Mouse (Mus musculus) colon, adult 2 months (tissue): ENCODE data around the gene Rpa3. TPM values are rescaled to one million over a fixed set of nuclear protein-coding genes. Genes with fewer than 3 reads are reported as not detected.

ENCODE experiments used
- polyA plus RNA-seq: library from polyadenylated mRNA; depleted of rRNA; stranded (reverse); fragments of >200 nt; gene quantifications from 2 replicates; pipeline ENCODE4 v1.2.3, GENCODE M21; 2012; rRNA removed

The Rpa3 gene
- polyA plus RNA-seq: 1.1 and 3.3 TPM in 2 replicates

GRCm38 (mm10) chr6:8259004-8259666, at the start of gene Rpa3, which contains the start of the genes Umad1 and Gm45062:
Gene Rpa3 (minus strand): TSS chr6:8259173.
Gene Umad1 (plus strand): TSS chr6:8259288.
Gene Gm45062 (plus strand): TSS chr6:8259450.

GRCm38 (mm10) chr6:8209047-8209865, 49.7 kb downstream of the Rpa3 start, which contains the start of gene Mios:
Gene Mios (plus strand): TSS chr6:8209222.

Other genes starting within 250 kb of the Rpa3 start
- gene Col28a1, start 66.6 kb downstream of the Rpa3 start, polyA plus RNA-seq: 0.26 and 0.47 TPM in 2 replicates
- 1.7 and 2.6 TPM in 2 replicates for gene Mios, start 50.0 kb downstream of the Rpa3 start, polyA plus RNA-seq
- gene Umad1, start 115 bp upstream of the Rpa3 start, polyA plus RNA-seq: 10.9 and 15.3 TPM in 2 replicates
- gene Gm45062, start 277 bp upstream of the Rpa3 start, polyA plus RNA-seq: not detected in 2 replicates